Mouse (Mus musculus) thymus, adult 2 months (tissue): ENCODE data around the gene Eif4enif1.
"Not testable (repeated sequence)": the region's sequence is repeated elsewhere in the genome, so short reads cannot be mapped to it uniquely, and the experiment has no call there.

ENCODE experiments used
- CTCF ChIP-seq: fragments of 200-500 bp; IDR thresholded peaks from 2 replicates; pipeline ENCODE4 v1.5.1; 2012; ENCODE audit warnings: mild to moderate bottlenecking, control low read depth, low read length, moderate library complexity, borderline replicate concordance; ENCODE audit not compliant: control insufficient read depth, poor library complexity, insufficient read depth; ENCODE audit errors: extremely low read depth
- POLR2A ChIP-seq: fragments of 200-500 bp; IDR thresholded peaks from 2 replicates; pipeline ENCODE4 v1.6.1; 2012; ENCODE audit warnings: mild to moderate bottlenecking, low read length, control low read depth, moderate library complexity; ENCODE audit not compliant: control insufficient read depth, poor library complexity, insufficient read depth; ENCODE audit errors: extremely low read depth

GRCm38 (mm10) chr11:3180510-3181160 is 21.6 kb upstream of the Eif4enif1 start:
- TF ChIP-seq CTCF, POLR2A: not testable (repeated sequence)
